Mouse (Mus musculus) MEL (cell line): Measurements from ENCODE around the gene Sh2d3c.

Experiments
- CTCF ChIP-seq, 3 experiments: IDR thresholded peaks in 2 of 3; conservative IDR thresholded peaks in 1 of 3; 2 replicates each; pipeline ENCODE4 v1.5.1; 2011 to 2012; ENCODE audit warnings: low read length in 3 of 3, low read depth in 2 of 3, mild to moderate bottlenecking in 2 of 3, improper control_type of control experiment in 1 of 3, inconsistent platforms in 1 of 3, mixed read lengths in 1 of 3, moderate library complexity in 1 of 3; ENCODE audit not compliant: control insufficient read depth in 1 of 3, insufficient read depth in 1 of 3, poor library complexity in 1 of 3, severe bottlenecking in 1 of 3
- KAT2A ChIP-seq: conservative IDR thresholded peaks from 2 replicates; pipeline ENCODE4 v1.6.1; 2012; ENCODE audit warnings: low read depth, low read length, improper control_type of control experiment, inconsistent platforms
- POLR2AphosphoS2 ChIP-seq: IDR thresholded peaks from 2 replicates; pipeline ENCODE4 v1.6.1; 2011; ENCODE audit warnings: low read length, improper control_type of control experiment
- RCOR1 ChIP-seq: IDR thresholded peaks from 2 replicates; pipeline ENCODE4 v1.6.1; 2012; ENCODE audit warnings: low read depth, mild to moderate bottlenecking, inconsistent platforms, low read length, improper control_type of control experiment

- TF ChIP-seq KAT2A (no peak), POLR2AphosphoS2 (no peak), CTCF (IDR thresholded peaks at IDR 0.05 in 2 of 3, conservative IDR thresholded peaks at IDR 0.05 in 1 of 3; ENCODE audit: control insufficient read depth in 1 of 3, insufficient read depth in 1 of 3, low read depth in 2 of 3, low read length in 3 of 3, poor library complexity in 1 of 3, severe bottlenecking in 1 of 3) (no peak), RCOR1 (no peak)
Measured at GRCm38 (mm10) chr2:32749082-32749481, 28.2 kb downstream of the Sh2d3c start.
